Comparison of ENCODE assay signal across 13 mouse cellular contexts in genomic region chr15:11891395-11891794, GRCm38 (mm10). TPM values are rescaled to one million over a fixed set of nuclear protein-coding genes. Genes with fewer than 3 reads are reported as not detected.
DNase-seq lines count a peak whose midpoint lies in the region; ATAC-seq and TF ChIP-seq lines count a peak whose summit lies in the region.
"Had no signal": no experiment of that assay in that cellular context is flagged by ENCODE, and none has a peak within 500 bp of the region (broad histone marks: within the 10 kb centered on the region; RNA-seq: fewer than 3 reads in every experiment).

No protein-coding gene starts in this region.

- no peak for DNase-seq in gastrocnemius, adult 2 months
- no peak for DNase-seq in gastrocnemius, adult 18-20 months (ENCODE audit: low spot score)
- no peak for DNase-seq in lung, adult 2 months
- no peak for DNase-seq in lung, postnatal 14 days
- peak; percentile 63 for DNase-seq in CH12.LX (ENCODE audit: extremely low read depth)
- DNase-seq in midbrain, embryonic 11.5 days (ENCODE audit: low spot score, missing footprints) = no peak
- DNase-seq in urinary bladder, postnatal 10 days (ENCODE audit: low spot score) = no peak
- DNase-seq: cerebellum, postnatal 25 days; heart, adult 18-20 months; kidney, adult 9 months had no signal

- no peak overlapping the region for H3K9ac ChIP-seq in CH12.LX (ENCODE audit: insufficient read depth, low read depth)
- no peak overlapping the region for H3K9ac ChIP-seq in midbrain, embryonic 11.5 days (ENCODE audit: low read length)

- no peaks in the 10 kb centered on the region for H3K36me3 ChIP-seq in CH12.LX (replicated peaks in 1 of 2; ENCODE audit: control insufficient read depth in 1 of 2, insufficient read depth in 1 of 2, low read length in 1 of 2)
- H3K36me3 ChIP-seq in midbrain, embryonic 11.5 days (ENCODE audit: control insufficient read depth, insufficient read depth, low read length) = no peaks in the 10 kb centered on the region

- no peak for TF ChIP-seq POLR2A in lung, adult 2 months (IDR thresholded peaks at IDR 0.05; ENCODE audit: borderline replicate concordance, extremely low read depth, low read depth, low read length)
- TF ChIP-seq POLR2A in CH12.LX (IDR thresholded peaks at IDR 0.05; ENCODE audit: low read depth, low read length) = no peak
- TF ChIP-seq POLR2A in bone marrow macrophage, adult 2 months (IDR thresholded peaks at IDR 0.05; ENCODE audit: borderline replicate concordance, low read depth, low read length) = no peak

- peak; percentile 30; the same call in 1 of the 2 replicates for TF ChIP-seq CTCF in gastrocnemius, adult 2 months (IDR thresholded peaks at IDR 0.05)
- peak; percentile 42; the same call in 1 of the 2 replicates for TF ChIP-seq CTCF in lung, adult 2 months (IDR thresholded peaks at IDR 0.05; ENCODE audit: insufficient read depth, low read length)
- TF ChIP-seq CTCF in CH12.LX (conservative IDR thresholded peaks at IDR 0.05 in 1 of 2, IDR thresholded peaks at IDR 0.05 in 1 of 2; ENCODE audit: low read depth in 2 of 2, low read length in 2 of 2) = peak; percentile 28 to 57; a peak in 3 of 4 replicates
- TF ChIP-seq CTCF in bone marrow macrophage, adult 2 months (IDR thresholded peaks at IDR 0.05; ENCODE audit: low read depth, low read length) = 0 out of 2 replicates have a peak, but pooled peaks have one; percentile 25

- no peak overlapping the region for H3K4me3 ChIP-seq in gastrocnemius, adult 2 months
- H3K4me3 ChIP-seq in lung, adult 2 months (replicated peaks; ENCODE audit: extremely low read depth, low read depth, low read length) = no peak overlapping the region
- H3K4me3 ChIP-seq in CH12.LX (replicated peaks in 1 of 3; ENCODE audit: low read depth in 2 of 3, low read length in 2 of 3, poor library complexity in 1 of 3) = no peak overlapping the region
- no peak overlapping the region for H3K4me3 ChIP-seq in bone marrow macrophage, adult 2 months (ENCODE audit: insufficient read depth, low read length)
- H3K4me3 ChIP-seq in midbrain, embryonic 11.5 days (ENCODE audit: low read depth, low read length) = no peak overlapping the region

- intact Hi-C loops in gastrocnemius, adult 2 months (cut with DNase I) = no loop called here

- TF ChIP-seq RAD21 in CH12.LX (IDR thresholded peaks at IDR 0.05; ENCODE audit: low read depth, low read length) = peak; percentile 11

- H3K27me3 ChIP-seq in CH12.LX (replicated peaks) = no peaks in the 10 kb centered on the region
- H3K27me3 ChIP-seq in midbrain, embryonic 11.5 days (ENCODE audit: control insufficient read depth, insufficient read depth, low read length) = no peaks in the 10 kb centered on the region

- in situ Hi-C loops in CH12.LX (cut with MboI; ENCODE audit: low pct_ligation_motif_present, low pct_unique_long_range_greater_than_20kb, low sequenced_read_pairs) = no loop called here

- no peak for ATAC-seq in midbrain, embryonic 11.5 days (ENCODE audit: low FRiP score)

- 73% methylated on average over 3 of the region's 3 CpGs for WGBS in lung, adult 2 months
- 67% methylated on average over 3 of the region's 3 CpGs for WGBS in midbrain, embryonic 11.5 days

- H3K9me3 ChIP-seq in CH12.LX (replicated peaks; ENCODE audit: low read length) = no peaks in the 10 kb centered on the region
- no peaks in the 10 kb centered on the region for H3K9me3 ChIP-seq in midbrain, embryonic 11.5 days (ENCODE audit: control insufficient read depth, low read length)

- TF ChIP-seq EP300 in CH12.LX (IDR thresholded peaks at IDR 0.05; ENCODE audit: low read length) = no peak

- H3K79me2 ChIP-seq in CH12.LX (replicated peaks; ENCODE audit: control insufficient read depth, extremely low read depth, insufficient read depth, poor library complexity, severe bottlenecking) = no peaks in the 10 kb centered on the region

- H3K4me2 ChIP-seq in CH12.LX (ENCODE audit: insufficient read depth, low read depth, poor library complexity, severe bottlenecking) = no peak overlapping the region
- H3K4me2 ChIP-seq in midbrain, embryonic 11.5 days = no peak overlapping the region

- no peaks in the 10 kb centered on the region for H3K4me1 ChIP-seq in lung, adult 2 months (ENCODE audit: control insufficient read depth, insufficient read depth, low read length)
- H3K4me1 ChIP-seq in CH12.LX (ENCODE audit: control insufficient read depth in 1 of 2, insufficient read depth in 2 of 2) = 0 out of 4 replicates have a peak, but pooled peaks cover 0 to 2% of the 10 kb centered on the region in 2 experiments
- no peaks in the 10 kb centered on the region for H3K4me1 ChIP-seq in bone marrow macrophage, adult 2 months (ENCODE audit: control insufficient read depth, insufficient read depth, low read length)
- H3K4me1 ChIP-seq in midbrain, embryonic 11.5 days (ENCODE audit: control insufficient read depth, insufficient read depth, low read length) = no peaks in the 10 kb centered on the region

- dilution Hi-C loops in CH12.LX (cut with MboI; ENCODE audit: extremely low pct_ligation_motif_present, extremely low pct_unique_long_range_greater_than_20kb, low sequenced_read_pairs) = no loop called here

- no peak overlapping the region for H3K27ac ChIP-seq in gastrocnemius, adult 2 months
- no peak overlapping the region for H3K27ac ChIP-seq in CH12.LX (ENCODE audit: insufficient read depth, low read depth)
- no peak overlapping the region for H3K27ac ChIP-seq in bone marrow macrophage, adult 2 months (ENCODE audit: insufficient read depth, low read depth, low read length)
- H3K27ac ChIP-seq in midbrain, embryonic 11.5 days (ENCODE audit: low read depth, low read length) = no peak overlapping the region

TF ChIP-seq in CH12.LX, 34 proteins besides CTCF, POLR2A, EP300 and RAD21:
- TF ChIP-seq SMC3 (IDR thresholded peaks at IDR 0.05; ENCODE audit: low read depth, low read length) (peak; percentile 32), TCF12 (IDR thresholded peaks at IDR 0.05; ENCODE audit: low read depth, low read length) (no peak), MAX (IDR thresholded peaks at IDR 0.05; ENCODE audit: low read length) (peak; percentile 40; the same call in 1 of the 2 replicates), JUND (conservative IDR thresholded peaks at IDR 0.05; ENCODE audit: low read depth, low read length) (no peak), MEF2A (IDR thresholded peaks at IDR 0.05; ENCODE audit: borderline replicate concordance, low read depth, low read length) (no peak)

RNA-seq across cellular contexts. Expression of gene Npr3, which starts 15.7 kb away (rescaled TPM):
- total RNA-seq in gastrocnemius, adult 2 months (2021) = 1 to 10 TPM; 4.0 to 9.1 TPM
- total RNA-seq in gastrocnemius, adult 18-20 months (2021) = 1 to 10 TPM; 8.4 to 8.6 TPM
- 9.6 and 24.4 TPM in 2 replicates for polyA plus RNA-seq in lung, adult 2 months (2012; rRNA removed)
- 0.04 TPM in 1 of 2 replicates, not detected in the other for total RNA-seq in CH12.LX (2012; rRNA removed)
- not detected in 2 replicates for total RNA-seq in CH12.LX (2014; rRNA removed)
- polyA plus RNA-seq in CH12.LX (2012; ENCODE audit: insufficient read length, low read depth) = not detected in 2 replicates
- polyA plus RNA-seq in bone marrow macrophage, adult 2 months (2012; ENCODE audit: insufficient read depth, insufficient read length, missing spikeins) = 0.19 TPM in 1 of 2 replicates, not detected in the other
- polyA plus RNA-seq in midbrain, embryonic 11.5 days (2014; fragmentation: Nextera tagmentation; extraction: Ambion mirVana) = 2.9 and 3.6 TPM in 2 replicates
- total RNA-seq: hematopoietic stem cell, adult 5-6 weeks; megakaryocyte progenitor cell, adult 5-6 weeks had no signal
